Mouse (Mus musculus): ENCODE measurements around the gene Mst1.

Gene Mst1

DNA sequence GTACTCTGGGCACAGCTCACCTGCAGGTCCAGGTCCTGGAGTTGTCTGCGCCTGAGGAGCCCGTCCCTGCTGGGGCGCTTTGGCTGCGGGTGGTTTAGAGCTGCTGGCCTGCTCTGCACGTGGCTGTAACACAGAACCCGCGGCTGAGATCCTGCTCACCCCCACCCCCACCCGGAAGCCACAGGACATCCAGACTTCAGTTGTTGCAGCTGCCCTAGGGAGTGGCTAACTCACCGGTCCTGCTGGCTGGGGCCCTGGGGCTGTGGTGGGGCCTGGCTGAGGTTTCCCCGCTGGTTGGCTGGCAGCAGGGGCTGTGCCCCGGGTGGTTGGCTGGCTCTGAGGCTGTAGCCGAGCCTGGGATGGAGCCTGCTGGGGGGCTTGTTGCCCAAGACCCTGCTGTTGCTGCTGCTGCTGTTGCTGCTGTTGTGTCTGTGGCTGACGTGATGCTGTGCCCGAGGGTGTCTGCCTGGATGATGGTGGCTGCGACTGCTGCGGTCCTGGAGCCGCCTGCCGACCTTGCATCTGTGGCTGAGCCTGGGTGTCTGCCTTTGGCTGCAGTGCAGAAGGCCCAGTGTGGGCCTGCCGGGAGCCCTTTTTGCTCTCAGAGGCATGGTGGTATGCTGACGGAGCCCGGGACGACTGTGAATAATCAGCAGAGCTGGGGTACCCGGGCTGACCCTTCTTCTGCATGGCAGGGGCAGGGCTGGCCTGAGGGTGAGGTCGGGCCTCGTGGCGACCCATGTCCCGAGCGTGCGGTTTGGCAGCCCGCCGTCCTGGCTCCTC is 24.7 kb downstream of the Mst1 start:
- DNase-seq, result no peak

DNA sequence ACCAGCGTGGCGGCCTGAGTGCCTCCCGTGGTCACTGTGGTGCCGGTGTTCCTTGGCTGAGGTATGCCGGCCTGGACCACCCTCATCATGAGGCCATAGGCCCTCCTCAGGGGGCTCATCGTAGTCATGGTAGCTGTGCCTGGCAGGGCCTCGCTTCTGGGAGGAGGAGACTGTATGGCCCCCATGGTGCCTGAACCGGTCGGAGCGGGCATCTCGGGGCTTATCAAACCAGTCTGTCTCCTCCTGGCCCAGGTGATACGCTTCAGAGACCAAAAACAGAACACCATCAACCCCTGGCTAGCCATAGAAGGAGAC is 25.3 kb downstream of the Mst1 start:
- DNase-seq, result no peak

DNA sequence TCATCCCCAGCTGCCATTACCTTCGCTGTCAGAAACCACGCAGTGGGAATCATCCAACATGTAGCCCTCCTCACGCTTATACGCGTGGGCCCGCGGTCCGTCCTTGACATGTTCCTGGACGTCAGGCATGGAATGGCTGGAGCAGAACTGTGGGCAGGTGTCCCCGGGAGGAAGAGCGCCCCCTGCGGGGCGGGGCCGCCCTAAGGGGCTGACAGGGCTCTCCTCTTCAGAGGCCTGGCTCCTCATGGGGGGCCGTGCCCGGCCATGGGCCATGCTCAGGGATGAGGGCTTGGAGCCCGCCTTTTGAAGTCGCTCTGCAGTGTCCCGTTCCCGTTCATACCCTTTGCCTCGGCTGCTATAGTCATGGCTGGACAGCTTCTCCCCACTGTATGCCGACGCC is 25.9 kb downstream of the Mst1 start:
- DNase-seq, result no peak

DNA sequence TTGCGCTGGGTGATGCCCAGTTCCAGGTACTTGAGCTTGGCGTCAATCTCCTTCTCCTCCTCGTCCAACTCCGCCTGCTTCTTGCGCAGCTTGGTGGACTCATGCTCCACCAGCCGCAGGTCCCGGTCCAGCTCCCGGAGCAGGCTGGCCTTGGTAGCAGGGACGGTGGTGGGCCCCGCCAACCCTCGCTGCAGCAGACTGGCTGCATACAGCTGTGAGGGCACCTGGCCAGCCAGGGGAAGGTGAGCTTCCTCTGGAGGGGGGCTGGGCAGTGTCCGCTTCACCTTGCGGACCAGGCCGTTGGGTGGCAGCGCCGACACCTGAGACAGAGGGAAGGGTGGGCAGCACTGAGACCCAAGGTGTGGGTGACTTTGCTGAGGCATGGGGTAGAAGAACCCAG is 27.6 kb downstream of the Mst1 start:
- DNase-seq, result no peak

DNA sequence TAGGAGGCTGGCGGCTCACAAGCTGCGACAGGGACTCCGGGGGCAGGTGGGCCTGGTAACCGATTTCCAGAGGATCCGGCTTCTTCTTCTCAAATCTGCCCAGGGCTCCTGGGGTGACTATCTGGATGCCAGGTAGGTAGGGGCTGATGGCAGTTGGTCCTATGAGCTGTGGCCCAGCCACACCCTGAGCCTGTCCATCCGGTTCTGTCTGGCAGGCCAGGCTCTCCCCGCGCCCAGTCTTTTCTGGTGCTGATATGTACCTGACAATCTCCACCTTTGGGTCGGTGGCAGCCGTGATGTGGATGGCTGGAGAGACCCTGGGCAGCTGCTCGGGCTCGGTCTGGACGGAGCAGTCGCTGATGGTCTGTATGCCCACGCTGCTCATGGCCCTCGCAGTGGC is 29.9 kb downstream of the Mst1 start:
- DNase-seq, result no peak

DNA sequence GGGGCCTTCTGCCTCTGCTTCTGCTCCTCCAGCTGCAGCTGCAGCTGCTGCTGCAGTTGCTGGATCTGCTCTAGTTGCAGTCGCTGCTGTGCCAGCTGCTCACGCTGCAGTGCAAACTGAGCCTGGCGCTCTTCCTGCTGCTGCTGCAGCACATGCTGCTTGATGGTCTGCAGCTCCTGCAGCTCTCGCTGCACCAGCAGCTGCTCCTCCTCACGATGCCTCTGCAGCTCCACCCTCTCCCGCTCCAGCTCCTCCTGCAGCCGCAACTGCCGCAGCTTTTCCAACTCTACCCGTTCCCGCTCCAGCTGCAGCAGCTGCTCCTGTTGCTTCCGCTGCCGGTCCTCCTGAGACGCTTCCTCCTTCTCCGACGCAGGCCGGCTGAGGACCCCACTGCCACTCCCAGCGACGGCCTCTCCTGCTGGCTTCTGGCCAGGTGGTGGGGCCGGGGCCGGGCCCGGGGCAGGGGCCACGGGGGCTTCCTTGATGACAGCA is 30.9 kb downstream of the Mst1 start:
- DNase-seq, result no peak

DNA sequence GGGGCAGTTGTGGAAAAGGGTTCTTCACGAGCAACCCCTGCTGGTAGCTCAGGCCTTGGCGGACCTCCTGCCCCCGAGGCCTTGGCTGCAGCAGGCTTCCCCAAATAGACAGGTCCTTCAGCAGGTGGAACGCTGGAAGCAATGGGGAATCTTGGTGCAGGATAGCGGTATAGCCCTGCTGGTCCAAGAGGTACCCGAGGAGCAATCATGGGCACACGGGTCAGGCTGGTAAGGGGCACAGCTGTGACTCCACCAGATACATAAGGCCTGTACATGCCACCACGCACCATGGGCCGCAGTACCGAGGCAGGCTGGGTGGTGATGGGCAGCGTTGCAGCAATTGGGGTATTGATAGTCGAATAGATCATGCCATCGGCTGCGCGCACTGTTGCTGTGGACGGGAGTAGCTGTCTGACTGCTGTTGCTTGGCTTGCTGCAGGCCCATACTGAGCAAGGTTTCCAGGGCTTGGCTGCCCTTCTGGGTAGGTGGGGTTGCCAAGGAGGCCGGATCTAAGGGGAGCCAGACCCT is 31.4 kb downstream of the Mst1 start:
- no peak for DNase-seq

DNA sequence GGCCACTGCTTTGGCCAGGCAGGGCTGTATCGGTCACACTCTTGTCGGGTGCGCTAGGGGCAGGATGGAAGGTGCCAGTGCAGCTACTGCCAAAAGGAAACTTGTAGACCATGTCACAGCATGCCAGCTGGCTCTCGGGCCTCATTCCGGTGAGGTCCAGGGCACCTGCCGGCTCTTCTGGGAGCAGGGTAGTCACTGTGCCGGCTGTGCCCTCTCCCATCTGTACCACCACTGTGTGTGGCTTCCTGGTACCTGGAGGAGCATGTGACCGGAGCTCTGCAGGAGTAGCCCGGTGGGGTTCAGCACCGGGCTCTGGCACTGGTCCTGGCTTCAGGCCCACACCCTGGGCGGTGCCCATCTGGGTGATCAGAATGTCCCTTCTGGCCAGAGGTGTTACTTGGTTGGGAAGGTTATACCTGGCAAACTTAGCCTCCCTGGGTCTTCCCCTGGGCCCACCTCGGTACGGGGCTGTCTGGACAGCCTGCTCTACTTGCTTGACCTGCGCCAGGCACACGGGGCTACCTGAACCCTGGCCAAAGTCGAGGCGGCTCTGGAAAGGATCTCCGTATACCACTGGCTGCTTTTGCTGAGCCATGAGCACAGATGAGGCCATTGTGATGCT is 32.6 kb downstream of the Mst1 start:
- DNase-seq, result no peak

DNA sequence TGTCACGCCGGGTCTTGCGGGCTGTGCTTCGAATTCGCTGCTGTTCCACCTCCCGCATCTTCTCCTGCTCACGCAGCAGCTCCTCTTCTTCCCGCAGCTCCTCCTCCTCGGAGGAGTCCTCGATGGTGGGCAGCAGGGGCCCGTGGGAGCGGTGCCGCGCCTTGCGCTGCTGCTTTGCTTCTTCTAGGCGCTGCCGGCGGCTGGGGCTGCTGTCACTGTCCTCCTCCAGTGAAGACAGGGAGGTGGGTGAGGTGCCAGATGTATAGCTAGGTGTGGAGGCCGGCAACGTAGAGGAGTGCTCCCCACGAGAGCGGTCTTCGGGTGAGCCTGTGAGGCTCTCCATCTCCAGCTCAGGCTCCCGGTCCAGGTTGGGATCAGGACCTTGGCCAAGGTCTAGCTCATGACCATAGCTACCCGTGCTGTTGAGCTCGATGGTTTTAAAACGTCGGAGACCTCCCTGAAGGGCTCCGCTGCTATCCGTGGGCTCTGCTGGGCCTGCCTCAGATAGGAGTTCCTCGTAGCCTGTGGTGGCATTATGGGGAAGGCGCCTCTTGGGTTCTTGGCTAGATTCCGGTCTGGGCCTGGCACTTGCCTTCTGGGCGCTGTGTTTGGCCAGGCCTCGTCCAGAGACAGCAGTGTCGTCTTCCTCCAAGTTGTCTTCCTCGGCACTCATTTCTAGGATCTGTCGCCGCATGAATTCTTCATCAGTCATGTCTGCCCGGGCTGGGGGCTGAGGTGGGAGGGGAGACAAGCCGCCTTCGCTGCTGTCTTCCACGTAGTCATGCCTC is 35.2 kb downstream of the Mst1 start:
- DNase-seq, result no peak

DNA sequence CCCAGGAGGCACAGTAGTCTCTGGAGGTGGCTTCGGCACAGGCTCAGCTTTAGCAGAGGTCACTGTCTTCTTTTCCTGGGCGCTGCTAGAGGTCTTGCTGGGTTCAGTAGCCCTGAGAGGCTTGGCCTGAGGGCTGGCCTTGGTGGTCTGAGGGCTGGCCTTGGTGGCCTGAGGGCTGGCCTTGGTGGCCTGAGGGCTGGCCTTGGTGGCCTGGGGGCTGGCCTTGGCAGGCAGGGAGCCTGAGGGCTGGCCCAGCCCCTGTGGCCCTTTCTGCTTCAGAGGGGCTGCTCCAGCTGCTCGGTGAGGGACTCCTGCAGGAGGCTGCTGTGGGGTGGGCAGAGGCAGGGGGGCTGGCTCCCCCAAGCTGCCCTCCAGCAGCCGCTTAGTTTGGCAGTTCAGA is 36.9 kb downstream of the Mst1 start:
- no peak for DNase-seq

DNA sequence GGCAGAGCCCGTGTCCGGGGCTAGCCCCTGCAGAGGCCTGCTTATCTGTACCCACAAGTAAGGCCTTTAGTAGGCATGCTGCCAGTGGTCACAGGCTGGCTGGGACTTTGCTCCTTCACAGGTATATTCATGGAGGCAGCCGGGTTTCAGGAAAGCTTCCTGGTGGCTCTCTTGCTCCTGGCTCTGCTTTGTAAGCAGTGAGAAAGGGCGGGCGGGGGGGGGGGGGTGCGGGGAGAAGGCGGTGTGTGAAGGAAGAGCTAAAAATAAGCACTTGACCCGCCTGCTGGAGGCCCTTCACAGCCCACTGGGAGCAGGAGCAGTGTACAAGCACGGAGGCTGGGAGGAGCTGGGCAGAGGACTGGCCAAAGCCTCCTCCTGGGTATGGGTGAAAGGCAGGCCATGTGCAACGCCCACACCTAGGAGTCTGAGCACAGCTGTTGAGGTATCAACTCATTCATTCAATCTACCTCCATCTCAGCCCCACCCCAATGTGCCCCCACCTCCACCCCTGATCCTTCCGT is 39.7 kb downstream of the Mst1 start:
- no peak for DNase-seq

DNA sequence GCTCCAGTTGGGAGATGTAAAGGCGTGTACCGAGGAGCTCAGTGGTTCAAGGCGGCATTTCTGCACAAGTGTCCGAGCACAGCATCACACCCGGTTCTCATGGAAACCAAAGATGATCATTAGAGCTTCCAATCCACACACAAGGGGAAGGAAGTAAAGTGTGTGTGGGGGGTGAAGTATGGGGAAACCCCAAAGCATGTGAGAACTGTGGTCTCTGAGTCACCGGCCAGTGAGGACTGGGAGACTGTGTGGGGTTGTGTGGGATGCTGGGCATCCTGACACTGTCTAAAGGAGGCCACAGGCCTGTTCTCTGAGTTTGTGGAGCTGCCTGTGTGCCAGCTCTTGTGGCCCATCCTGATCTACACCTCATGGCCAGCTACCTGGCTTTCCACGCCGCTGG is 40.4 kb downstream of the Mst1 start:
- no peak for DNase-seq

DNA sequence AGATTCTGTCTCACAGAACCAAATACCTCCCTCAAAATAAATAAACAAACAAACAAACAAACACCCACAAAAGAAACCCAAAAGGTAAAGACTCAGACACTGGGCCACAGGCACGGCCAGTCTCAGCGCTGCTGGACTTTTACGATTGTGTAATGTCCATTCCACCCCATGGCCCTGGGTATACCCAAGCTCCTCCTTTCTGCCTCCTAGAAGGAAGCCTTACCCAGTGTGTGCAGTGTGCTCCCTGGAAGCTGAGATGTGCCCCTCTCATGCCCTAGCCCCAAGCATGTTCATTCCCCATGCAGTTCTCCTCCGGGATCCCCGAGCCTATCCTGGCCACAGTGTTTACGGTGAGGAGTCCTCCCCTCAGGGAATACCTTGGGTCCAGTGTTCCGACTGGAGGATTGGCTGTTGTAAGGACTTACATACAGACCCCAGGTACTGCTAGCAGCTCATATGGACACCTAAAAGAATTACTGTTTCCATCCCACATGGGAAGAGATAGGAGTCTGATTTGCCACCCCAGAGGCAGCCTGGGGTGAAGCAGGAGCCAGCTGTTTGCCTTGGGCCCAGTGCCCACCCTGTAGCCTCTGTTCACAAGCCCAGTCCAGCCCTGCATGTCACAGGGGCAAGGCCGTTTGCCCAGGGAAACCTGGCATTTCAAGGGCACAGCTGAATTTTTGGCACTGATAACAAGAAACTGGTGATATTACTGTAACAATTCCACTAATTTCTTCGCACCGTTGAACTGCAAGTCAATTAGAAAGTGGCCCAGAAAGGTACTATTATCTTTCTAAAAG is 41.1 kb downstream of the Mst1 start:
- no peak for DNase-seq

DNA sequence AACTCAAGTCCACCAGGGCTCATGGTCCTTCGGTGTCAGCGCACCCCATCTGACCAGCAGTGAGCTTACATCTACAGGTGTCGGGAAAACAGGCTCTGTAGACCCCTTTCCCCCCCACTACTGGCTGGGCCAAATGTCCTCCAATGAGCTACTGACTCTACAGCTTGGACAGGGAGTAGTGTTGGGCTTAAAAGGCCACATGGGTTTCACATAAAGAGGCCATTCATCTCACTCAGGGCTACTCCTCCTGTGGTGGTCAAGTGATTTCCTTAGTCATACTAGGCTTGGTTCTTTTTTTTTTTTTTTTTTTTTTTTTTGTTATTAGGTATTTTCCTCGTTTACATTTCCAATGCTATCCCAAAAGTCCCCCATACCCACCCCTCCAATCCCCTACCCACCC is 43.7 kb downstream of the Mst1 start:
- no peak for DNase-seq

DNA sequence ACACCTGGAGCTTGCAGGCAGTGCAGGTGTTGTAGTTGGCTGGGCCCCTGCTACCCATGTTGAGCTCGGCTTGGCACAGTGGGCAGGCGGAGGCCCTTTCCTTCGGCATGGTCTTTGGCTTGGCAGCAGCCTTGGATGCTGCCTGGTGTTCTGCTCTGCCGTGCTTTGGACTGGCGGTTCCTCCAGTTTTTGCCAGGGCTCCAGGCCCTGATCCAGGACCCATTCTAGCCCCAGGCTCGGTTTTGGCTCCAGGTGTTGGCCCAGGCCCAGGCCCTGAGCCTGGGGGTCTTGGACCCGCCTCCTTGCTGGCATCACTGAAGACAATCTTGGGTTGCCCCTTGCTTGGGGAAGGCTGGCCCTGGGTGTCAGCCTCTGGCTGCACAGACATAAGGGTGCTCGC is 45.5 kb downstream of the Mst1 start:
- DNase-seq, result no peak

DNA sequence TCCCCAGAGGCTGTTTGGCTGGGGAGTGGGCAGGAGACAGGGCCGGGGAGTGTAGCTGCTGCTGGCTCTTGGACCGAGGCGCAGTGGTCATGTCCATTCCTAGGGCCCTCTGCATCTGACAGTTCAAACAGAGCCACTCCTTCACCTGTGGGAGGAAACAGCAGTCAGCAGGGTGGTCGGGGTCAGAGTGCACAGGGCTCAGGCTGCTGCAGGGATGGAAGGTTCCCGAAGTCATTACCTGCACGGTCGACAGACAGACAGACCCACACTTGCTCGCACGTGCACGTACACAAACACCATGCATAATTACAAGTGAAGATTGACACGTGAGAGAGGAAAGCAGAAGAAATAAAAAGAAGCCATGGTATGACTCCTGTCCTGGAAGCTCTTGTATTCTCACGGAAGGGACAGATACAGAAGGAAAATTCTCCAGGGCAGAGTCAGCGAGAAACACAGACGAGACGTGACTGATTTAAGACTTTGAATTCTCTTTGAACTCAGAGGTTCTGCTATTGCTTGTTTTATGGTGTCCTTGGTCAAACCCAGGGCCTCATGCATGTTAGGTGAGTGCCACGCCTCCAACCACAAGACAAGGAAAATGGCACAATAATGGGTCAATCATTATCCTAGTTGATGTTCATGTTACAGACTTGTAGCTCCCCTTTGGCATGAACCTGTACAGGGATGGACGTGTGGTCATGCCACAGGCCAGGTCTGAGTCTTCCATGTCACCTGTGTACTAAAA is 46.4 kb downstream of the Mst1 start:
- no peak for DNase-seq

DNA sequence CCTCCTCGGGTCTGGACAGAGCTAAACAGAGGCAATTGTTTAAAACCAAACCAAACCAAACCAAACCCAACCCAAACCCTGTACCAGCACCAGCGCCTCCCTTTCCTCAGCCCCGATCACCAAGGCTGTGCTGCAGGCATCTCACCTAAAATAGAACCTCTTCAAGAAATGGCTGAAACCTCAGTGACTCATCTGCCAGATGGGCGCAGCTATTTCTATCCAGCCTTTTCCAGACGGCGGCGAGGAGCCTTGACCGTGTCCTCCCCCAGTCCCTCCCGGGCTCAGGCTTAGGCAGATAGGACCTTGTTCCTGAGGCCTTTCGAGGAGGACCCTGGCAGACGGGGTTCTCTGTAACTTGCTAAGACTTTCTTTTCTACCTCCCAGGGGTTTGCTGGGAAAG is 48.0 kb downstream of the Mst1 start:
- DNase-seq, result no peak

DNA sequence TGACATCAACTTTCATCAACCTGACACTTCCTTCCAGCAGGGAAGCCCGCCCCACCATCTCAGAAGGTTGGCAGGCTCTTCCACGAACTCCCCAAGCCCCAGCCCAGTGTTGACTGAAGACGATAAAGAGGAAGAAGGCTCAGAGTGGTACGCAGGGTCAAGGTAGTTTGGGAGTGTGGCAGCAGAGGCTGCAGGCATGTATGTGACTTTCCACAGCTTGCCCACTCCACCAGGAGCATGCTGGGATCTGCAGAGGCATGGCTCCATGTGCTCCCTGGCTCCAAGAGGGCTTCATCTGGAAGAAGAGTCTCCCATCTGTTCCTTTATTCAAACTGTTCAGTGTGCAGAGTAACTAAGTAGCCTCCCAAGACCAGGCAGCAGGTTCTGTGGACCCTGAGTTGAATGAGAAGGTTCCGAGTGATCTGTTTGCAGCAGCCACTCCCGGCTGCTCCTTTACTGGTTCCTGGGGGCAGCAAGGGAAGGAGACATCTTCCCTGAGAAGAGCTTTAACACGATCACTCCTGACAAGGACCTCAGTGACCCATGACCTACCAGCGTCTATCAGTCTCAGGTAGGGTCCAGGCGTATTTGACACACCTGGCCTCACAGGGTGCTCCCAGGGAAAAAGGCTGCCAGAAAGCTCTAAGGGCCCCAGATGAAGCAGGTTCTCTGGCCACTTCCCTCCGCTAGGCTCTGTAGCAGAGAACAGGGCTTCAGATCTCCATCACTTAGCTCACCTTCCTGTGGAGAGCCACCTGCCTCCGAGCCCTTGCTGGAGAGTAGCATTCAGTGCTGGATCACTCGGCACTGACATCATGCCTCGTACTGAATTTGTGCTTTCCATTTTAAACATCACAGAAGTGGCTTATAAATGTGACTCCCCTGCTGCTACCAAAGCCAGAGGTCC is 49.1 kb downstream of the Mst1 start:
- no peak for DNase-seq

DNA sequence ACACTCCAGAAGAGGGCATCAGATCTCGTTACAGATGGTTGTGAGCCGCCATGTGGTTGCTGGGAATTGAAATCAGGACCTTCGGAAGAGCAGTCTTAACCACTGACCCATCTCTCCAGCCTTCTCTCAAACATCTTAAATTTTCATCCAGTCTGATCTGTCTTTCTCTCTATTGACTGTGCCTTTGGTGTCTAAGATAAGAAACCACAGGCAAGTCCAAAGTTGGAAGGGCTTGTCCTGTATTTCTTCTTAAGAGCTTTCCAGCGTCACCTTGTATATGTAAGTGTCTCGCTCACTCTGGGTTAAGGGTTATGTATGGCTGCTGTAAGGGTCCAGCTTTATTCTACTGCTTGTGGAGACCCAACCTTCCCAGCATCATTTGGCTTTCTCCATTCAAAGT is 51.3 kb downstream of the Mst1 start:
- no peak for DNase-seq

DNA sequence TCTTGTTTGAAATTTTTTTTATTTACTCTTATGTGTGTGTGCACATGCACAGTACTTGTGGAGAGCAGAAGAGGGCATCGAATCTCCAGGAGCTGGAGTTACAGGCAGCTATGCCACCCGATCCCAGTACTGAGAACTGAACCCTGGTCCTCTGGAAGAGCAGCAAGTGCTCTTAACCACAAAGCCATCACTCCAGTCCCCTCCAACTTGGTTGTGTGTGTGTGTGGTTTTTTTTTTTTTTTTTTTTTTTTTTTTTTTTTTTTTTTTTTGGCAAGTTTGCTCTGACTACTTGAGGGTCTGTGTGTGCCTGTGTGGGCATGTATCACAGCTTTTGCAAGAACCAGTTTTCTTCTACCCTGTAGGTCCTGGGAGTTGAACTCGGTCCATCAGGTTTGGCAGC is 52.1 kb downstream of the Mst1 start:
- no peak for DNase-seq

DNA sequence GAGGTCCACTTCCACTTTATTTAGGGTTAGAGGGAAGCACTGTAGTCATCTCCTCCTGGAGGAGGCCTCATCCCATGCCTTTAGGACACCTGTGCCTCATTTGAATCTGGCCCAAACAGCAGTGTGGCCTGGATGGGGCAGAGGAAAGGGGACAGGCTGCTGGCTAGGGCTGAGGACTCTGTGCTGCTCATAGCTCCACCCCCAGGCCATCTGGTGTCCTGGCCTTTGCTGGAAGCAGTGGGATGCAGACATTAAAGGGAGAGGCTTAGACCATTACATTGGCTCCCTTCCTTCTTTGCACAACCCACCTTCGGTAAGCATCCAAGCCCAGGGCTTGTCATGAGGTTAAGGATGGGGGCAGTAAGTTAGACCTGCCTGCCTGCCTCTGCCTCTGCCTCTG is 53.2 kb downstream of the Mst1 start:
- DNase-seq, result no peak
